Mouse (Mus musculus) stomach, embryonic 15.5 days (tissue): ENCODE data around the gene Arhgef25. TPM values are rescaled to one million over a fixed set of nuclear protein-coding genes. Genes with fewer than 3 reads are reported as not detected.

Source experiments
- ATAC-seq: fragments of 200-750 bp; cut with Nextera tagmentation; 2 replicates; pipeline ENCODE4 v1.8.0; 2017; ENCODE audit warnings: low read depth, moderate number of reproducible peaks, moderate TSS enrichment; ENCODE audit not compliant: insufficient read depth, low FRiP score
- H3K27ac ChIP-seq: fragments of 300-500 bp; sonication (generic); 2 replicates; pipeline ENCODE4 v1.5.1; 2015; ENCODE audit warnings: mild to moderate bottlenecking, inconsistent platforms
- H3K27me3 ChIP-seq: fragments of 300-500 bp; sonication (generic); replicated peaks from 2 replicates; pipeline ENCODE4 v1.6.1; 2015; ENCODE audit warnings: inconsistent platforms
- H3K36me3 ChIP-seq: fragments of 300-500 bp; sonication (generic); 2 replicates; pipeline ENCODE4 v1.6.1; 2015; ENCODE audit warnings: inconsistent platforms
- H3K4me1 ChIP-seq: fragments of 300-500 bp; sonication (generic); 2 replicates; pipeline ENCODE4 v1.6.1; 2015; ENCODE audit warnings: inconsistent platforms
- H3K4me2 ChIP-seq: fragments of 300-500 bp; sonication (generic); 2 replicates; pipeline ENCODE4 v1.6.1; 2015; ENCODE audit warnings: mild to moderate bottlenecking, inconsistent platforms
- H3K4me3 ChIP-seq: fragments of 300-500 bp; sonication (generic); replicated peaks from 2 replicates; pipeline ENCODE4 v1.5.1; 2015; ENCODE audit warnings: inconsistent platforms
- H3K9ac ChIP-seq: fragments of 300-500 bp; sonication (generic); 2 replicates; pipeline ENCODE4 v1.6.1; 2015; ENCODE audit warnings: inconsistent platforms
- H3K9me3 ChIP-seq: fragments of 300-500 bp; sonication (generic); 2 replicates; pipeline ENCODE4 v1.6.1; 2016; ENCODE audit warnings: inconsistent platforms
- WGBS: fragments of 180-500 bp; shearing (Covaris S2); methylation state at CpG from one replicate; pipeline ENCODE4 v1.1.7; 2015; 5-methylcytosine and 5-hydroxymethylcytosine counted together
- polyA plus RNA-seq: library from polyadenylated mRNA; unstranded; fragments of >200 nt; fragmentation: Nextera tagmentation; extraction: Ambion mirVana; gene quantifications from 2 replicates; pipeline ENCODE4 v1.2.1, GENCODE M21; 2015

The Arhgef25 gene
- polyA plus RNA-seq, 1 experiment from 2014 or later: 65.9 TPM

GRCm38 (mm10) chr10:127217177-127217576 is 27.3 kb upstream of the Arhgef25 start:
- no peak for ATAC-seq
- no peak overlapping the region for H3K4me2 ChIP-seq
- no peak overlapping the region for H3K9ac ChIP-seq
- H3K27me3 ChIP-seq: no peaks in the 10 kb centered on the region
- no peak overlapping the region for H3K27ac ChIP-seq
- no peaks in the 10 kb centered on the region for H3K36me3 ChIP-seq
- H3K4me1 ChIP-seq: no peaks in the 10 kb centered on the region
- no peaks in the 10 kb centered on the region for H3K9me3 ChIP-seq
- no peak overlapping the region for H3K4me3 ChIP-seq

GRCm38 (mm10) chr10:127216456-127216855 is 26.6 kb upstream of the Arhgef25 start:
- ATAC-seq: no peak
- H3K4me2 ChIP-seq: no peak overlapping the region
- H3K27ac ChIP-seq: no peak overlapping the region
- no peaks in the 10 kb centered on the region for H3K4me1 ChIP-seq
- no peaks in the 10 kb centered on the region for H3K27me3 ChIP-seq
- no peaks in the 10 kb centered on the region for H3K36me3 ChIP-seq
- H3K9ac ChIP-seq: no peak overlapping the region
- 94% methylated on average over 11 of the region's 11 CpGs for WGBS
- H3K9me3 ChIP-seq: no peaks in the 10 kb centered on the region
- no peak overlapping the region for H3K4me3 ChIP-seq

GRCm38 (mm10) chr10:127214422-127214803 is 24.5 kb upstream of the Arhgef25 start:
- H3K9ac ChIP-seq: no peak overlapping the region
- H3K4me2 ChIP-seq: no peak overlapping the region
- 33% methylated on average over 1 of the region's 1 CpGs for WGBS
- H3K27me3 ChIP-seq: no peaks in the 10 kb centered on the region
- no peaks in the 10 kb centered on the region for H3K36me3 ChIP-seq
- no peaks in the 10 kb centered on the region for H3K9me3 ChIP-seq
- no peak for ATAC-seq
- H3K4me1 ChIP-seq: peaks cover 17% of the 10 kb centered on the region
- no peak overlapping the region for H3K27ac ChIP-seq
- no peak overlapping the region for H3K4me3 ChIP-seq

- Histone ChIP-seq H3K4me1 (peaks cover 18% of the 10 kb centered on the region), H3K9me3 (no peaks in the 10 kb centered on the region), H3K27me3 (no peaks in the 10 kb centered on the region), H3K4me3 (no peak overlapping the region), H3K4me2 (no peak overlapping the region), H3K36me3 (no peaks in the 10 kb centered on the region), H3K27ac (no peak overlapping the region), H3K9ac (no peak overlapping the region)
- no peak for ATAC-seq
- WGBS: 80% methylated on average over 13 of the region's 13 CpGs
These were observed 24.0 kb upstream of the Arhgef25 start for GRCm38 (mm10) chr10:127213704-127214421.

GRCm38 (mm10) chr10:127213272-127213671 is 23.4 kb upstream of the Arhgef25 start:
- WGBS: 91% methylated on average over 8 of the region's 8 CpGs
- H3K4me3 ChIP-seq: no peak overlapping the region
- H3K4me1 ChIP-seq: peaks cover 18% of the 10 kb centered on the region
- no peak overlapping the region for H3K27ac ChIP-seq
- no peaks in the 10 kb centered on the region for H3K9me3 ChIP-seq
- no peak for ATAC-seq
- H3K27me3 ChIP-seq: no peaks in the 10 kb centered on the region
- H3K36me3 ChIP-seq: no peaks in the 10 kb centered on the region
- H3K9ac ChIP-seq: no peak overlapping the region
- no peak overlapping the region for H3K4me2 ChIP-seq

GRCm38 (mm10) chr10:127211414-127211854 is 21.6 kb upstream of the Arhgef25 start, which contains the start of gene Pip4k2c:
Pip4k2c (minus strand) TSS chr10:127211585.
- Histone ChIP-seq H3K9ac (peak within 1 kb of the TSS; percentile 70; the same call in 1 of the 2 replicates), H3K36me3 (no peaks in the 10 kb centered on the region), H3K27ac (peak within 1 kb of the TSS; percentile 49), H3K4me3 (peak within 1 kb of the TSS; percentile 69), H3K4me2 (peak within 1 kb of the TSS; percentile 82), H3K27me3 (no peaks in the 10 kb centered on the region), H3K4me1 (peaks cover 18% of the 10 kb centered on the region), H3K9me3 (no peaks in the 10 kb centered on the region)
- peak; percentile 98 for ATAC-seq
- WGBS: under 1% methylated on average over 47 of the region's 47 CpGs

GRCm38 (mm10) chr10:127210961-127211405 is 21.1 kb upstream of the Arhgef25 start:
- peak overlapping the region; percentile 49; the same call in 1 of the 2 replicates for H3K27ac ChIP-seq
- WGBS: 1% methylated on average over 25 of the region's 25 CpGs
- H3K9me3 ChIP-seq: no peaks in the 10 kb centered on the region
- no peaks in the 10 kb centered on the region for H3K36me3 ChIP-seq
- H3K9ac ChIP-seq: peak overlapping the region; percentile 70; the same call in 1 of the 2 replicates
- H3K4me1 ChIP-seq: peaks cover 18% of the 10 kb centered on the region
- H3K4me3 ChIP-seq: peak overlapping the region; percentile 69
- H3K27me3 ChIP-seq: no peaks in the 10 kb centered on the region
- ATAC-seq: peak; percentile 47
- peak overlapping the region; percentile 82 for H3K4me2 ChIP-seq

- H3K4me2 ChIP-seq: peak overlapping the region; percentile 82
- no peak overlapping the region for H3K9ac ChIP-seq
- no peak for ATAC-seq
- H3K4me1 ChIP-seq: peaks cover 18% of the 10 kb centered on the region
- H3K36me3 ChIP-seq: peaks cover 8% of the 10 kb centered on the region; the same call in 1 of the 2 replicates
- no peaks in the 10 kb centered on the region for H3K9me3 ChIP-seq
- no peaks in the 10 kb centered on the region for H3K27me3 ChIP-seq
- no peak overlapping the region for H3K27ac ChIP-seq
- WGBS: 78% methylated on average over 13 of the region's 13 CpGs
- peak overlapping the region; percentile 69 for H3K4me3 ChIP-seq
These were observed 20.2 kb upstream of the Arhgef25 start for GRCm38 (mm10) chr10:127209928-127210570.

- Histone ChIP-seq H3K36me3 (peaks cover 8% of the 10 kb centered on the region; the same call in 1 of the 2 replicates), H3K4me1 (peaks cover 18% of the 10 kb centered on the region), H3K4me3 (no peak overlapping the region), H3K9me3 (no peaks in the 10 kb centered on the region), H3K27me3 (no peaks in the 10 kb centered on the region), H3K4me2 (no peak overlapping the region), H3K9ac (no peak overlapping the region), H3K27ac (no peak overlapping the region)
- WGBS: 84% methylated on average over 4 of the region's 4 CpGs
- ATAC-seq: no peak
These were observed 19.0 kb upstream of the Arhgef25 start for GRCm38 (mm10) chr10:127208921-127209320.

- peaks cover 20% of the 10 kb centered on the region for H3K36me3 ChIP-seq
- H3K4me3 ChIP-seq: no peak overlapping the region
- no peak overlapping the region for H3K9ac ChIP-seq
- peaks cover 11% of the 10 kb centered on the region for H3K4me1 ChIP-seq
- ATAC-seq: peak; percentile 92
- H3K4me2 ChIP-seq: no peak overlapping the region
- H3K9me3 ChIP-seq: no peaks in the 10 kb centered on the region
- no peak overlapping the region; the same call in 1 of the 2 replicates for H3K27ac ChIP-seq
- no peaks in the 10 kb centered on the region for H3K27me3 ChIP-seq
- 72% methylated on average over 10 of the region's 10 CpGs for WGBS
These were observed 15.5 kb upstream of the Arhgef25 start for GRCm38 (mm10) chr10:127205373-127205772.

- Histone ChIP-seq H3K27ac (no peak overlapping the region), H3K4me2 (no peak overlapping the region), H3K9me3 (no peaks in the 10 kb centered on the region), H3K36me3 (peaks cover 25% of the 10 kb centered on the region), H3K4me1 (peaks cover 3% of the 10 kb centered on the region; the same call in 1 of the 2 replicates), H3K4me3 (no peak overlapping the region), H3K9ac (no peak overlapping the region), H3K27me3 (no peaks in the 10 kb centered on the region)
- ATAC-seq: no peak
- WGBS: 84% methylated on average over 5 of the region's 5 CpGs
These were observed 14.7 kb upstream of the Arhgef25 start for GRCm38 (mm10) chr10:127204589-127204988.

GRCm38 (mm10) chr10:127203106-127203505 is 13.2 kb upstream of the Arhgef25 start:
- Histone ChIP-seq H3K27ac (no peak overlapping the region), H3K4me2 (no peak overlapping the region), H3K9ac (no peak overlapping the region), H3K27me3 (no peaks in the 10 kb centered on the region), H3K9me3 (no peaks in the 10 kb centered on the region), H3K4me3 (no peak overlapping the region), H3K4me1 (no peaks in the 10 kb centered on the region), H3K36me3 (peaks cover 30% of the 10 kb centered on the region)
- WGBS: 83% methylated on average over 3 of the region's 3 CpGs
- peak; percentile 65; the same call in 1 of the 2 replicates for ATAC-seq
